Mouse (Mus musculus): ENCODE measurements around the gene Slc10a7. TPM values are rescaled to one million over a fixed set of nuclear protein-coding genes. Genes with fewer than 3 reads are reported as not detected.

The Slc10a7 gene
- polyA plus RNA-seq, 1 experiment = 4.7 TPM

DNA sequence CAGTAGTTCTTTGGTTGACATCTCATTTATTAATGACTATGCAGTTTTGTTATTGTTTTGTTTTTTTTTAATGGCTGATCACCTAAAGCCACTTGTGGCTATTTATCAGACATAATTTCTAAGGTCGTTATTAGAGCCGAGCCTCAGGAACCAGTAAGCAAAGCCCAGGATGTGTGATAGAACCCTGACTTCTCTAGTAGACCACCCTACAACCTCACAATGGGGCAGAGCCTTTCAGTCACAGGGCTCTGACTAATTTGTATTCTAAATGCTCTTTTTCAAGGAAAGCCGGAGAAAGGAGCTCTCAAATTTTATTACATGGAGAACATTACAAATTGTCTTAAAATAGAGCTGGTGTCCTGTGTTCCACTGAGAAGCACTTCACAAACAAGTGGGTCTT lies 124.9 kb downstream of the Slc10a7 start:
- no peak for TF ChIP-seq CTCF (IDR thresholded peaks at IDR 0.05; ENCODE audit: control insufficient read depth, insufficient read depth, low read length)
- TF ChIP-seq POLR2A (IDR thresholded peaks at IDR 0.05; ENCODE audit: borderline replicate concordance, control insufficient read depth, low read depth, low read length) = no peak
- Histone ChIP-seq H3K27ac (ENCODE audit: control insufficient read depth, insufficient read depth, low read depth, low read length, poor library complexity) (no peak overlapping the region), H3K4me1 (ENCODE audit: control insufficient read depth, insufficient read depth, low read length) (peaks cover 8% of the 10 kb centered on the region), H3K4me3 (replicated peaks; ENCODE audit: control insufficient read depth, low read depth, low read length) (no peak overlapping the region)
- WGBS = 88% methylated on average over 3 of the region's 3 CpGs

DNA sequence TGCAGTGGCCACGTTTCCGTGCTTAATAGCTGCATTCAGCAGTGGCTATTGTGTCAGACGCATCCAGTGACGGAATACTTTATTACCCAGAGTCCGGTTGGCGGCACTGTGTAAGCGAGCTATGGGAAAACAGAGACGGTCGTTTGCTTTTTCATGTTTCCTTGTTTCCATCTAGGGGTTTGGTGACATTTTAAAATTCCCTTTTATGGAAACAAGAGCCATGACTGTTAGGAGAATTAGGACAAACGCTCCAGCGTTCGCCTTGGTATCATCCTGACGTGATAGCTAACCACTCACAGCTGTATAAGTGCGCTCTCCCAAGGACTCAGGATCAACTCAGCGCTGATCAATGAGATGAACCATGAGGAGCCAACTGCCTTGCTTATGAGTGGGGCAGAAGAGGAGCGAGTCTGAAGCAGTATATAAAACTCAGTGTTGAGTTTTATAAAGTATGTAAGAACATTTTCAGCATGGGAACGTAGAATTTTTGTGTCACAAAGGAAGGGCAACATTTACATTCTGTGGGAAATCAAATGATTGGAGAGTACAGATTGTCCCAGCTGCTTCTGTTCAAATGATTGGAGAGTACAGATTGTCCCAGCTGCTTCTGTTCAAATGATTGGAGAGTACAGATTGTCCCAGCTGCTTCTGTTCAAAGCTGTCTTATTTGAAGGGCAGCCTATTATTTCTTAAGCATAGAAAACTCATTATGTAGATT lies 125.5 kb downstream of the Slc10a7 start:
- no peak overlapping the region for H3K4me3 ChIP-seq (replicated peaks; ENCODE audit: control insufficient read depth, low read depth, low read length)
- peaks cover 8% of the 10 kb centered on the region for H3K4me1 ChIP-seq (ENCODE audit: control insufficient read depth, insufficient read depth, low read length)
- TF ChIP-seq POLR2A (IDR thresholded peaks at IDR 0.05; ENCODE audit: borderline replicate concordance, control insufficient read depth, low read depth, low read length) (no peak), CTCF (IDR thresholded peaks at IDR 0.05; ENCODE audit: control insufficient read depth, insufficient read depth, low read length) (no peak)
- no peak overlapping the region for H3K27ac ChIP-seq (ENCODE audit: control insufficient read depth, insufficient read depth, low read depth, low read length, poor library complexity)
- 90% methylated on average over 17 of the region's 17 CpGs for WGBS

DNA sequence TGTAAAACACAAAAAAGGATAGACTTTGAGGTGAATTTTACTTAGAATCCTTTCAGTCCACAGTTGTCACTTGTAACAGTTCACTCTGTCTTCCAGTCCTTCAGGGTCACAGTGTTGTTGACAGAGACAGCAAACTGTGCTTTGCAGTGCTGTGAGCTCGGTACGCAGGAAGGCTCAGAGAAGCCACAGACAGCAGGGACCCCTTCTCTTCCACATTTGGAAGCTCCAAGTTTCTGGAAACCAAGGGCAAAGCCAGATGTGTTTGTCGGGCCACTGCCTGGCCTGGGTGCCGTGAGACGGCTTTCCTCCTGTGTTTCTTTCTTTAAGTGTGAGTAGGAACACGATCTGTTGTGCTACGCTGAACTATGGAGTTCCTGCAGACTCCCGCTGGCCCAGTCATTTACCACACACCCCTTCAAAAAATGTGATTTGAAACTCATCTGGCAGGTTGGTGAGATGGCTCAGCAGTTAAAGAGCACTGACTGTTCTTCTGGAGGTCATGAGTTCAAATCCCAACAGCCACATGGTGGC lies 126.2 kb downstream of the Slc10a7 start:
- TF ChIP-seq CTCF (IDR thresholded peaks at IDR 0.05; ENCODE audit: control insufficient read depth, insufficient read depth, low read length) (no peak), POLR2A (IDR thresholded peaks at IDR 0.05; ENCODE audit: borderline replicate concordance, control insufficient read depth, low read depth, low read length) (no peak)
- Histone ChIP-seq H3K4me3 (replicated peaks; ENCODE audit: control insufficient read depth, low read depth, low read length) (no peak overlapping the region), H3K4me1 (ENCODE audit: control insufficient read depth, insufficient read depth, low read length) (peaks cover 4% of the 10 kb centered on the region), H3K27ac (ENCODE audit: control insufficient read depth, insufficient read depth, low read depth, low read length, poor library complexity) (no peak overlapping the region)
- WGBS = 88% methylated on average over 8 of the region's 8 CpGs

DNA sequence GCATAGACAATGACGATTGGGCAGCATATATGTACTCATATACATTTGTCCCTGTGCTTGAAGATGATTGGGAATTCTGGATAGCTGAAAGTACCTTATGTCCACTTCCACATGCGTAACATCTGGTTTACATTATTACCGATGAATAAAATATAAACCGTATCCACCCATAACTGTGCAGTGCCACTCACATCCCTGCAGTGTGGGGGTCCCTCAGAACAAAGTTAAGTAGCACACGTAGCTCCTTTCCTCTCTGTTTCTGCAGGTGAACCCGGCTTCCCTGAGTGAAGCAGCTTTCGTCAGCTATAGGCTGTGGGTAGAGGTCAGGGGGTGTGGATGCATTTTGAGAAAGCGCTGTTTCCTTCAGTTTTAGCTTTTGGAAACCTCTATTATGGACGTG lies 132.8 kb downstream of the Slc10a7 start:
- Histone ChIP-seq H3K27ac (ENCODE audit: control insufficient read depth, insufficient read depth, low read depth, low read length, poor library complexity) (no peak overlapping the region), H3K4me1 (ENCODE audit: control insufficient read depth, insufficient read depth, low read length) (no peaks in the 10 kb centered on the region), H3K4me3 (replicated peaks; ENCODE audit: control insufficient read depth, low read depth, low read length) (no peak overlapping the region)
- 87% methylated on average over 9 of the region's 9 CpGs for WGBS
- TF ChIP-seq CTCF (IDR thresholded peaks at IDR 0.05; ENCODE audit: control insufficient read depth, insufficient read depth, low read length) (no peak), POLR2A (IDR thresholded peaks at IDR 0.05; ENCODE audit: borderline replicate concordance, control insufficient read depth, low read depth, low read length) (no peak)

DNA sequence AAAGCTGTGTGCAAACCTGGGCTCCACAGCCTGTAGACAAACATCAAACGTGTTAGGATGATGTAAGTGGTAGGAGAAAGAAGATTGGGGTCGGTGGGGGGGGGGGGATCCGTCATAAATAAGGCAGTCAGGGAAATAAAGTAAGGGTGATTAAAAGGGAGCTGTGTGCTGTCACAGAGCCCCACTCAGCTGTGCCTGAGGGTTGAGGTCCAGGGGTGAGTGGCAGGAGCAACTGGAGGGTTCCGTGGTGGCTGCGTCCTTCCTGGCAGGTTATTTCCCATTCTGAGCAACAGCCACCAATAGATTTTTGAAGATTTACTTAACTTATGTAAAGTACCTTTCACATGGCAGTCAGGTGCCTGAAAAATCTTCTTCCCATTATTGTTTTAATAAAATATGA lies 133.2 kb downstream of the Slc10a7 start:
- no peak overlapping the region for H3K27ac ChIP-seq (ENCODE audit: control insufficient read depth, insufficient read depth, low read depth, low read length, poor library complexity)
- no peak overlapping the region for H3K4me3 ChIP-seq (replicated peaks; ENCODE audit: control insufficient read depth, low read depth, low read length)
- no peaks in the 10 kb centered on the region for H3K4me1 ChIP-seq (ENCODE audit: control insufficient read depth, insufficient read depth, low read length)
- TF ChIP-seq POLR2A (IDR thresholded peaks at IDR 0.05; ENCODE audit: borderline replicate concordance, control insufficient read depth, low read depth, low read length) = no peak
- TF ChIP-seq CTCF (IDR thresholded peaks at IDR 0.05; ENCODE audit: control insufficient read depth, insufficient read depth, low read length) = no peak
- WGBS = 65% methylated on average over 5 of the region's 5 CpGs

DNA sequence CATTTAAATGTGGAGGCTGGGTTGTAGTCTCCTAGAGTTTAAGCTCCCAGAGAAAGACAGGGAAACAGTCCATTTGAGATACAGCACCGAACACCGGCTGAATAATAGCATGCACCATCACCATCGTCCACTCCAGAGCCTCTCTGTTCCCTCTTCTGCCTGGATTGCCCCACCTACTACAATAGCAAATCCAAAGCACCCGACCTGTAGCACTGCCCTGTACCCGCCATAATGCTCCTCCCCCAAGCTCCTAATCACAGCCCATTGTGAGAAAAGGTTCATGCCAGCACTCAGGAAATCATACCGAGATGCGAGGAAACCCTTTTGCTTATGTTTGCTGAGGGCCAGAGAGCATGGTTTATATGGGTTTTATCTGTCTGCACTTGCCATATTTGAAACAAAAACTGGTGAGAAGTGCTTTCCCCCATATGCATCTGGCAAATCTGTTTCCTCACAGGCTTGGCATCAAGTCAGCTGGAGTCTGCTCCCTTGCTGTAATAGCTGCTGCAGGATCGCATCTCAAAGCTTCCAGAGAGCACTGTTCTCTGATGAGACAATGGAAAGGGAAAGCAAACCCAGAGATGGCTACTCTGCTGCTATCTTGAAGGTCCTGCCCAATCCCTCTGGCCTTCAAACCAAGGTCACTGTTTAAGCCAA lies 138.0 kb downstream of the Slc10a7 start:
- 83% methylated on average over 8 of the region's 8 CpGs for WGBS
- Histone ChIP-seq H3K4me1 (ENCODE audit: control insufficient read depth, insufficient read depth, low read length) (no peaks in the 10 kb centered on the region), H3K27ac (ENCODE audit: control insufficient read depth, insufficient read depth, low read depth, low read length, poor library complexity) (no peak overlapping the region), H3K4me3 (replicated peaks; ENCODE audit: control insufficient read depth, low read depth, low read length) (no peak overlapping the region)
- no peak for TF ChIP-seq CTCF (IDR thresholded peaks at IDR 0.05; ENCODE audit: control insufficient read depth, insufficient read depth, low read length)
- TF ChIP-seq POLR2A (IDR thresholded peaks at IDR 0.05; ENCODE audit: borderline replicate concordance, control insufficient read depth, low read depth, low read length) = no peak

DNA sequence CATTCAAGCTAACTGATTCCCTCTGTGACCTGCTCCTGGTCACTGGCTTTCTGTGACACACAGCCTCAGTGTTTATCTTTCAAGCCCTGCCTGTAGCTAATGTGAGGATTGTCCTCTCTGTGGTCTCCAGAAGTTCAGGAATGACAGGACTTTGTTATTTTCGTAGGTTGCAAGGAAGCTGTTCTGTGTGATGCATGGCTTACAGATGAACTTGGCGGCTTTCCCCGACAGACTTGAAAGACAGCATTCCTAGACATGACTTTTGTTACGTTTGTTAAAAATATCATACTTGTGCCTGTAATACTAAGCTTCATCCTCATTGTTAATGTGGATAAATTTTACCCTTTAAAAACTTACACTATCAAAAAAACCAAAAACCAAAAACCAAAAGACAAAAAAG lies 138.7 kb downstream of the Slc10a7 start:
- Histone ChIP-seq H3K4me3 (replicated peaks; ENCODE audit: control insufficient read depth, low read depth, low read length) (no peak overlapping the region), H3K4me1 (ENCODE audit: control insufficient read depth, insufficient read depth, low read length) (no peaks in the 10 kb centered on the region), H3K27ac (ENCODE audit: control insufficient read depth, insufficient read depth, low read depth, low read length, poor library complexity) (no peak overlapping the region)
- TF ChIP-seq CTCF (IDR thresholded peaks at IDR 0.05; ENCODE audit: control insufficient read depth, insufficient read depth, low read length) (no peak), POLR2A (IDR thresholded peaks at IDR 0.05; ENCODE audit: borderline replicate concordance, control insufficient read depth, low read depth, low read length) (no peak)
- 83% methylated on average over 4 of the region's 4 CpGs for WGBS

DNA sequence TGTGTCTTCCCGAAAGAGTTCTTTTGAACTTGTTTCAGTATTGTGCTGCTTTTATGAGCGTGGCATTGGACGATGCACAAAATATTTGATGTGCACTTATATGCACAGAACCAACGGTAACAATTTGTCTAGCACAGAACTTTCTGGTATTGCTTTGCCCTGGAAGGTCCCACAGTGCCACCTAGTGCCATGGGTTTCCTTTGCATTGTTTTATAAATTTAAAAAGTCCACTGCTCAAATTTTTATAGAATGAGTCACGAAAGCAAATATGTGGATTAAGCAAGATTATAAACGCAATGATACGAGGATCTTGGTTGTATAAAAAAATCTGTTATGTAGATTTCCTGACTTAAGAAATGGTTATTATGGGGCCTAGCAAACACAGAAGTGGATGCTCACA lies 139.8 kb downstream of the Slc10a7 start:
- 49% methylated on average over 7 of the region's 7 CpGs for WGBS
- H3K4me1 ChIP-seq (ENCODE audit: control insufficient read depth, insufficient read depth, low read length) = no peaks in the 10 kb centered on the region
- TF ChIP-seq CTCF (IDR thresholded peaks at IDR 0.05; ENCODE audit: control insufficient read depth, insufficient read depth, low read length) (peak; percentile 48), POLR2A (IDR thresholded peaks at IDR 0.05; ENCODE audit: borderline replicate concordance, control insufficient read depth, low read depth, low read length) (no peak)
- no peak overlapping the region for H3K27ac ChIP-seq (ENCODE audit: control insufficient read depth, insufficient read depth, low read depth, low read length, poor library complexity)
- H3K4me3 ChIP-seq (replicated peaks; ENCODE audit: control insufficient read depth, low read depth, low read length) = no peak overlapping the region
